Mouse (Mus musculus): Measurements from ENCODE around the gene Usp24. TPM values are rescaled to one million over a fixed set of nuclear protein-coding genes. Genes with fewer than 3 reads are reported as not detected.

Gene Usp24
- polyA plus RNA-seq, 1 experiment from 2014 or later, result 12.5 TPM

GRCm38 (mm10) chr4:106293378-106294090 is 22.5 kb upstream of the Usp24 start:
- no peak overlapping the region for H3K4me2 ChIP-seq (replicated peaks; ENCODE audit: low read depth, low read length)
- 83% methylated on average over 6 of the region's 6 CpGs for WGBS
- ATAC-seq (ENCODE audit: low FRiP score), result no peak
- H3K9me3 ChIP-seq (ENCODE audit: control insufficient read depth, low read length), result no peaks in the 10 kb centered on the region
- H3K4me3 ChIP-seq (ENCODE audit: low read depth, low read length), result no peak overlapping the region
- H3K36me3 ChIP-seq (ENCODE audit: control insufficient read depth, insufficient read depth, low read length), result no peaks in the 10 kb centered on the region
- no peak overlapping the region for H3K9ac ChIP-seq (ENCODE audit: low read depth, low read length)
- no peak for DNase-seq (ENCODE audit: low spot score)
- H3K27me3 ChIP-seq (ENCODE audit: control insufficient read depth, insufficient read depth, low read length), result no peaks in the 10 kb centered on the region
- no peak overlapping the region for H3K27ac ChIP-seq (ENCODE audit: low read depth, low read length)
- H3K4me1 ChIP-seq (replicated peaks; ENCODE audit: control insufficient read depth, insufficient read depth, low read length), result no peaks in the 10 kb centered on the region

- ATAC-seq (ENCODE audit: low FRiP score) (no peak), DNase-seq (ENCODE audit: low spot score) (no peak)
- no peak overlapping the region for H3K27ac ChIP-seq (ENCODE audit: low read depth, low read length)
- H3K9me3 ChIP-seq (ENCODE audit: control insufficient read depth, low read length), result no peaks in the 10 kb centered on the region
- H3K4me3 ChIP-seq (ENCODE audit: low read depth, low read length), result no peak overlapping the region
- H3K4me1 ChIP-seq (replicated peaks; ENCODE audit: control insufficient read depth, insufficient read depth, low read length), result no peaks in the 10 kb centered on the region
- no peak overlapping the region for H3K9ac ChIP-seq (ENCODE audit: low read depth, low read length)
- no peaks in the 10 kb centered on the region for H3K36me3 ChIP-seq (ENCODE audit: control insufficient read depth, insufficient read depth, low read length)
- 56% methylated on average over 4 of the region's 4 CpGs for WGBS
- H3K4me2 ChIP-seq (replicated peaks; ENCODE audit: low read depth, low read length), result no peak overlapping the region
- no peaks in the 10 kb centered on the region for H3K27me3 ChIP-seq (ENCODE audit: control insufficient read depth, insufficient read depth, low read length)
Observed at GRCm38 (mm10) chr4:106295696-106296095, 20.3 kb upstream of the Usp24 start.

GRCm38 (mm10) chr4:106296412-106297086 is 19.5 kb upstream of the Usp24 start:
- Histone ChIP-seq H3K9me3 (ENCODE audit: control insufficient read depth, low read length) (no peaks in the 10 kb centered on the region), H3K27ac (ENCODE audit: low read depth, low read length) (no peak overlapping the region), H3K27me3 (ENCODE audit: control insufficient read depth, insufficient read depth, low read length) (no peaks in the 10 kb centered on the region), H3K4me2 (replicated peaks; ENCODE audit: low read depth, low read length) (no peak overlapping the region), H3K4me1 (replicated peaks; ENCODE audit: control insufficient read depth, insufficient read depth, low read length) (no peaks in the 10 kb centered on the region), H3K36me3 (ENCODE audit: control insufficient read depth, insufficient read depth, low read length) (no peaks in the 10 kb centered on the region), H3K9ac (ENCODE audit: low read depth, low read length) (no peak overlapping the region), H3K4me3 (ENCODE audit: low read depth, low read length) (no peak overlapping the region)
- no peak for ATAC-seq (ENCODE audit: low FRiP score)
- WGBS, result 90% methylated on average over 7 of the region's 7 CpGs
- DNase-seq (ENCODE audit: low spot score), result no peak

- Histone ChIP-seq H3K4me2 (replicated peaks; ENCODE audit: low read depth, low read length) (no peak overlapping the region), H3K36me3 (ENCODE audit: control insufficient read depth, insufficient read depth, low read length) (no peaks in the 10 kb centered on the region), H3K4me3 (ENCODE audit: low read depth, low read length) (no peak overlapping the region), H3K27ac (ENCODE audit: low read depth, low read length) (no peak overlapping the region), H3K27me3 (ENCODE audit: control insufficient read depth, insufficient read depth, low read length) (no peaks in the 10 kb centered on the region), H3K9me3 (ENCODE audit: control insufficient read depth, low read length) (no peaks in the 10 kb centered on the region), H3K9ac (ENCODE audit: low read depth, low read length) (no peak overlapping the region), H3K4me1 (replicated peaks; ENCODE audit: control insufficient read depth, insufficient read depth, low read length) (no peaks in the 10 kb centered on the region)
- WGBS, result 91% methylated on average over 6 of the region's 6 CpGs
- DNase-seq (ENCODE audit: low spot score) (no peak), ATAC-seq (ENCODE audit: low FRiP score) (no peak)
Observed at GRCm38 (mm10) chr4:106301346-106301745, 14.7 kb upstream of the Usp24 start.

- Histone ChIP-seq H3K36me3 (ENCODE audit: control insufficient read depth, insufficient read depth, low read length) (no peaks in the 10 kb centered on the region), H3K9ac (ENCODE audit: low read depth, low read length) (no peak overlapping the region), H3K4me2 (replicated peaks; ENCODE audit: low read depth, low read length) (no peak overlapping the region), H3K4me3 (ENCODE audit: low read depth, low read length) (no peak overlapping the region), H3K27ac (ENCODE audit: low read depth, low read length) (no peak overlapping the region), H3K9me3 (ENCODE audit: control insufficient read depth, low read length) (no peaks in the 10 kb centered on the region), H3K4me1 (replicated peaks; ENCODE audit: control insufficient read depth, insufficient read depth, low read length) (no peaks in the 10 kb centered on the region), H3K27me3 (ENCODE audit: control insufficient read depth, insufficient read depth, low read length) (no peaks in the 10 kb centered on the region)
- DNase-seq (ENCODE audit: low spot score) (no peak), ATAC-seq (ENCODE audit: low FRiP score) (no peak)
- 90% methylated on average over 3 of the region's 3 CpGs for WGBS
Observed at GRCm38 (mm10) chr4:106308090-106308489, 7.9 kb upstream of the Usp24 start.

- Histone ChIP-seq H3K4me1 (replicated peaks; ENCODE audit: control insufficient read depth, insufficient read depth, low read length) (peaks cover 3% of the 10 kb centered on the region; the same call in 1 of the 2 replicates), H3K4me3 (ENCODE audit: low read depth, low read length) (no peak overlapping the region), H3K36me3 (ENCODE audit: control insufficient read depth, insufficient read depth, low read length) (no peaks in the 10 kb centered on the region), H3K27me3 (ENCODE audit: control insufficient read depth, insufficient read depth, low read length) (no peaks in the 10 kb centered on the region), H3K9me3 (ENCODE audit: control insufficient read depth, low read length) (no peaks in the 10 kb centered on the region), H3K27ac (ENCODE audit: low read depth, low read length) (no peak overlapping the region), H3K9ac (ENCODE audit: low read depth, low read length) (no peak overlapping the region), H3K4me2 (replicated peaks; ENCODE audit: low read depth, low read length) (no peak overlapping the region)
- no peak for DNase-seq (ENCODE audit: low spot score)
- WGBS, result 85% methylated on average over 8 of the region's 8 CpGs
- ATAC-seq (ENCODE audit: low FRiP score), result no peak
Observed at GRCm38 (mm10) chr4:106312651-106313050, 3.4 kb upstream of the Usp24 start.

- H3K9ac ChIP-seq (ENCODE audit: low read depth, low read length), result no peak overlapping the region
- no peak overlapping the region for H3K4me2 ChIP-seq (replicated peaks; ENCODE audit: low read depth, low read length)
- no peaks in the 10 kb centered on the region for H3K9me3 ChIP-seq (ENCODE audit: control insufficient read depth, low read length)
- ATAC-seq (ENCODE audit: low FRiP score), result no peak
- H3K27ac ChIP-seq (ENCODE audit: low read depth, low read length), result no peak overlapping the region
- 91% methylated on average over 8 of the region's 8 CpGs for WGBS
- DNase-seq (ENCODE audit: low spot score), result no peak
- H3K4me1 ChIP-seq (replicated peaks; ENCODE audit: control insufficient read depth, insufficient read depth, low read length), result peaks cover 3% of the 10 kb centered on the region; the same call in 1 of the 2 replicates
- no peaks in the 10 kb centered on the region for H3K36me3 ChIP-seq (ENCODE audit: control insufficient read depth, insufficient read depth, low read length)
- H3K27me3 ChIP-seq (ENCODE audit: control insufficient read depth, insufficient read depth, low read length), result no peaks in the 10 kb centered on the region
- H3K4me3 ChIP-seq (ENCODE audit: low read depth, low read length), result no peak overlapping the region
Observed at GRCm38 (mm10) chr4:106313070-106313469, 2.9 kb upstream of the Usp24 start.

- no peak overlapping the region for H3K27ac ChIP-seq (ENCODE audit: low read depth, low read length)
- peaks cover 3% of the 10 kb centered on the region; the same call in 1 of the 2 replicates for H3K4me1 ChIP-seq (replicated peaks; ENCODE audit: control insufficient read depth, insufficient read depth, low read length)
- WGBS, result 68% methylated on average over 4 of the region's 4 CpGs
- DNase-seq (ENCODE audit: low spot score) (no peak), ATAC-seq (ENCODE audit: low FRiP score) (no peak)
- H3K27me3 ChIP-seq (ENCODE audit: control insufficient read depth, insufficient read depth, low read length), result no peaks in the 10 kb centered on the region
- H3K4me2 ChIP-seq (replicated peaks; ENCODE audit: low read depth, low read length), result no peak overlapping the region
- H3K36me3 ChIP-seq (ENCODE audit: control insufficient read depth, insufficient read depth, low read length), result no peaks in the 10 kb centered on the region
- no peaks in the 10 kb centered on the region for H3K9me3 ChIP-seq (ENCODE audit: control insufficient read depth, low read length)
- H3K9ac ChIP-seq (ENCODE audit: low read depth, low read length), result no peak overlapping the region
- H3K4me3 ChIP-seq (ENCODE audit: low read depth, low read length), result no peak overlapping the region
Observed at GRCm38 (mm10) chr4:106313874-106314273, 2.1 kb upstream of the Usp24 start.

GRCm38 (mm10) chr4:106314291-106314690 is 1.7 kb upstream of the Usp24 start:
- no peaks in the 10 kb centered on the region for H3K27me3 ChIP-seq (ENCODE audit: control insufficient read depth, insufficient read depth, low read length)
- no peak overlapping the region for H3K9ac ChIP-seq (ENCODE audit: low read depth, low read length)
- H3K9me3 ChIP-seq (ENCODE audit: control insufficient read depth, low read length), result no peaks in the 10 kb centered on the region
- no peak overlapping the region for H3K27ac ChIP-seq (ENCODE audit: low read depth, low read length)
- no peak for ATAC-seq (ENCODE audit: low FRiP score)
- H3K36me3 ChIP-seq (ENCODE audit: control insufficient read depth, insufficient read depth, low read length), result no peaks in the 10 kb centered on the region
- no peak overlapping the region for H3K4me2 ChIP-seq (replicated peaks; ENCODE audit: low read depth, low read length)
- H3K4me3 ChIP-seq (ENCODE audit: low read depth, low read length), result no peak overlapping the region
- no peak for DNase-seq (ENCODE audit: low spot score)
- peaks cover 3% of the 10 kb centered on the region; the same call in 1 of the 2 replicates for H3K4me1 ChIP-seq (replicated peaks; ENCODE audit: control insufficient read depth, insufficient read depth, low read length)
